Mouse (Mus musculus): ENCODE results near the gene Enox1.

The Enox1 gene

GRCm38 (mm10) chr14:77714931-77715535 lies 558.5 kb downstream of the Enox1 start:
- no peak for DNase-seq

GRCm38 (mm10) chr14:77716981-77717380 lies 560.4 kb downstream of the Enox1 start:
- no peak for DNase-seq

GRCm38 (mm10) chr14:77718814-77719213 lies 562.3 kb downstream of the Enox1 start:
- DNase-seq = no peak

GRCm38 (mm10) chr14:77738056-77738455 lies 581.5 kb downstream of the Enox1 start:
- DNase-seq = no peak

- no peak for DNase-seq
Observed at GRCm38 (mm10) chr14:77738751-77739365, 582.3 kb downstream of the Enox1 start.

GRCm38 (mm10) chr14:77739376-77739775 lies 582.8 kb downstream of the Enox1 start:
- DNase-seq = no peak

- DNase-seq = no peak
Observed at GRCm38 (mm10) chr14:77744638-77745240, 588.2 kb downstream of the Enox1 start.

- no peak for DNase-seq
Observed at GRCm38 (mm10) chr14:77748920-77749319, 592.4 kb downstream of the Enox1 start.
